Mouse (Mus musculus) forebrain, embryonic 15.5 days (tissue): ENCODE data around the gene Trmt44. TPM values are rescaled to one million over a fixed set of nuclear protein-coding genes. Genes with fewer than 3 reads are reported as not detected.

Source experiments
- ATAC-seq: fragments of 200-750 bp; cut with Nextera tagmentation; replicated peaks from 2 replicates; pipeline ENCODE4 v1.8.0; 2017; ENCODE audit warnings: mild to moderate bottlenecking, moderate TSS enrichment, moderate library complexity
- H3K27ac ChIP-seq: fragments of 300-500 bp; sonication (generic); replicated peaks from 2 replicates; pipeline ENCODE4 v1.5.1; 2015; ENCODE audit warnings: mild to moderate bottlenecking, inconsistent platforms
- H3K27me3 ChIP-seq: fragments of 300-500 bp; sonication (generic); 2 replicates; pipeline ENCODE4 v1.6.1; 2015; ENCODE audit warnings: inconsistent platforms
- H3K36me3 ChIP-seq: fragments of 300-500 bp; sonication (generic); 2 replicates; pipeline ENCODE4 v1.6.1; 2015; ENCODE audit warnings: mild to moderate bottlenecking, inconsistent platforms
- H3K4me1 ChIP-seq: fragments of 300-500 bp; sonication (generic); 2 replicates; pipeline ENCODE4 v1.6.1; 2015; ENCODE audit warnings: inconsistent platforms
- H3K4me2 ChIP-seq: fragments of 300-500 bp; sonication (generic); replicated peaks from 2 replicates; pipeline ENCODE4 v1.6.1; 2015; ENCODE audit warnings: mild to moderate bottlenecking, inconsistent platforms
- H3K4me3 ChIP-seq: fragments of 300-500 bp; sonication (generic); 2 replicates; pipeline ENCODE4 v1.5.1; 2015; ENCODE audit warnings: mild to moderate bottlenecking, inconsistent platforms
- H3K9ac ChIP-seq: fragments of 300-500 bp; sonication (generic); replicated peaks from 2 replicates; pipeline ENCODE4 v1.6.1; 2015; ENCODE audit warnings: mild to moderate bottlenecking, inconsistent platforms
- H3K9me3 ChIP-seq: fragments of 300-500 bp; sonication (generic); 2 replicates; pipeline ENCODE4 v1.6.1; 2016; ENCODE audit warnings: inconsistent platforms
- WGBS: fragments of 180-500 bp; shearing (Covaris S2); methylation state at CpG from one replicate; pipeline ENCODE4 v1.1.7; 2015; ENCODE audit warnings: mixed read lengths; 5-methylcytosine and 5-hydroxymethylcytosine counted together
- polyA plus RNA-seq: library from polyadenylated mRNA; unstranded; fragments of >200 nt; fragmentation: Nextera tagmentation; extraction: Ambion mirVana; gene quantifications from 2 replicates; pipeline ENCODE4 v1.2.1, GENCODE M21; 2015

Gene Trmt44
- polyA plus RNA-seq, 1 experiment from 2014 or later = 8.3 TPM

- Histone ChIP-seq H3K9me3 (no peaks in the 10 kb centered on the region), H3K4me2 (no peak overlapping the region), H3K27me3 (no peaks in the 10 kb centered on the region), H3K27ac (no peak overlapping the region), H3K9ac (no peak overlapping the region), H3K4me1 (no peaks in the 10 kb centered on the region), H3K36me3 (peaks cover 58% of the 10 kb centered on the region), H3K4me3 (no peak overlapping the region)
- 86% methylated on average over 8 of the region's 8 CpGs for WGBS
- no peak for ATAC-seq
These were observed 15.4 kb downstream of the Trmt44 start for GRCm38 (mm10) chr5:35559447-35559846.

DNA sequence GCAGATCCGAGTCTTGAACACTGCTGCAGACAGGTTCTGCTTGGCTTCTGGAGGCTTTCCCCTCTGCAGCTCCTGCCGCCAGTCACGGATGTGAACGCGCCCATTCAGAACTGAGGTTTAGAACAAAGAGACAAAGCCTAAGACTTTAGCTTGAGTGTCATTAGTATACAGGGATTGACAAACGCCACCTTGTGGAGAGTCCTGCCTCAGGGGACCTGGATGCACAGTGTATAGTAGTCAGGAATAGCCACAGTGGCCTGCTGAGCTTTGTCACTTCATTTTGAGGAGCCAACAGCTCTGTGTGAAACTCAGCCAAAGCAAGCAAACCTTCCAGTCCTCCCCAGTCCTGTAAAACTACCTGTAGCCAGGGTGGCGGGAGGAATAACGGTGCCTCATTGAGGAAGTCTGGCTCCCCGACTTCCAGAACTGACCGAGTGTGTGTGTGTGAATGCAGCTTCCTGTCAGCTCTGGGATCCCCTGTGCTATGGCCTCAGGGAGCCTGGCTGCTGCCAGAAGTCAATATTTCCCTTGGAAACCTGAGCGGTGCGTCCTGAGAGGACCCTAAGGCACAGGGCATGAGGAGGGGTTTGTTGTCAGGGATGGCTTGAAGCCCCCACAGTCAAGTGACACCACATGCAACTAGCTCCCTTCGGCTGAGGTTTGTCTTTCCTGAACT is 16.8 kb downstream of the Trmt44 start:
- no peak for ATAC-seq
- no peaks in the 10 kb centered on the region for H3K4me1 ChIP-seq
- H3K27me3 ChIP-seq = no peaks in the 10 kb centered on the region
- H3K4me2 ChIP-seq = no peak overlapping the region
- no peak overlapping the region for H3K27ac ChIP-seq
- 58% methylated on average over 13 of the region's 13 CpGs for WGBS
- no peak overlapping the region for H3K4me3 ChIP-seq
- peaks cover 48% of the 10 kb centered on the region for H3K36me3 ChIP-seq
- no peak overlapping the region for H3K9ac ChIP-seq
- H3K9me3 ChIP-seq = no peaks in the 10 kb centered on the region

- 89% methylated on average over 7 of the region's 7 CpGs for WGBS
- Histone ChIP-seq H3K4me1 (no peaks in the 10 kb centered on the region), H3K27me3 (no peaks in the 10 kb centered on the region), H3K4me3 (no peak overlapping the region), H3K36me3 (peaks cover 31% of the 10 kb centered on the region), H3K27ac (no peak overlapping the region), H3K4me2 (no peak overlapping the region), H3K9me3 (no peaks in the 10 kb centered on the region), H3K9ac (no peak overlapping the region)
- no peak for ATAC-seq
These were observed 18.5 kb downstream of the Trmt44 start for GRCm38 (mm10) chr5:35556393-35556792.

GRCm38 (mm10) chr5:35552838-35553539 is 21.9 kb downstream of the Trmt44 start:
- H3K4me1 ChIP-seq = no peaks in the 10 kb centered on the region
- no peak overlapping the region for H3K4me2 ChIP-seq
- 84% methylated on average over 4 of the region's 4 CpGs for WGBS
- H3K9me3 ChIP-seq = no peaks in the 10 kb centered on the region
- no peak overlapping the region for H3K4me3 ChIP-seq
- no peaks in the 10 kb centered on the region for H3K27me3 ChIP-seq
- peaks cover 19% of the 10 kb centered on the region; the same call in 1 of the 2 replicates for H3K36me3 ChIP-seq
- no peak overlapping the region for H3K9ac ChIP-seq
- no peak for ATAC-seq
- no peak overlapping the region for H3K27ac ChIP-seq

DNA sequence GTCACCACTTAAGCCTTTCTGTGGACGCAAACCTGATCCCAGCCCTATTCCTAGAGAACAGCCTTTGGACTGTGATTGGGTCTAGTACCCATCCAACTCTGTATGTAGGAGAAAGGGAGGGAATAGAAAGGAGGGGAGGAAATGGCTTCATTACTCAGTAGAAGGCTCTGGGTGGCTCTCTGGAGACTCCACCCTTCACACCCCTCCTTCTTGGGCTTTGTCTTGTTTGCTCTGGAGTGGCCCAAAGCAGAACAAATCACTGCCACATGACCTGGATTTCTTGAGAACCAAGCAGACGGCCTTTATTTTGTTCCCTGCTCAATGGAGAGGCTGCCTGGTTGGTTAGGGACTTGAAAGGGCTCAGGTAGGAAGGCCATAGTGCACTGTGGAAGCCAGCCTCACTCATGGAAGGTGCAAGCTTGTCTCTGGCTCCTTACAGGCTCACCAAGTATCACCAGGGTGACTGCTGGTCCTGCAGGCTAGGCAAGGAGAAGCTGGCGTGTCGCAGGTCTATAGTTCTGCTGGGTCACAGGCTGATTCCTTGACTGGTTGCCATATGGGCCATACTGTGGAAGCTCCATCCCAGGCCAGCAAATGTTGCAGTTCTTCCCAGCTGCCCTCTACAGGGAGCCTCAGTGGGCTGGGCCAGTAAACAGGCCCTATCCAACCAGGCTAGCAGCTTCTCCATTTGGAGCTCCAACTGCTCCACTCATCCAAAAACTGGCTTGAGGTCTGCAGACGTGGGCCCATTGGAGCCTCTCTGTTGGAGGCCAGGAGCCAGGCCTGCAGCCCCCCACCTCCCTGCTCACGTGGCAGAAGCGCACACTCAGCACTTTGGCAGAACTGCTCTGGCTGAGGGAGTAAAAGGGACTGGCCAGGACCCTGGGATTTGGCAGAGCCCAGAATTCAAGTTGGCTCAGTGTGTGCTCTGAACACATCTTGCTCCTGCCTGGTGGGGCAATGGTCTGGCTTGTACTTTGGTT is 22.7 kb downstream of the Trmt44 start:
- 54% methylated on average over 7 of the region's 7 CpGs for WGBS

DNA sequence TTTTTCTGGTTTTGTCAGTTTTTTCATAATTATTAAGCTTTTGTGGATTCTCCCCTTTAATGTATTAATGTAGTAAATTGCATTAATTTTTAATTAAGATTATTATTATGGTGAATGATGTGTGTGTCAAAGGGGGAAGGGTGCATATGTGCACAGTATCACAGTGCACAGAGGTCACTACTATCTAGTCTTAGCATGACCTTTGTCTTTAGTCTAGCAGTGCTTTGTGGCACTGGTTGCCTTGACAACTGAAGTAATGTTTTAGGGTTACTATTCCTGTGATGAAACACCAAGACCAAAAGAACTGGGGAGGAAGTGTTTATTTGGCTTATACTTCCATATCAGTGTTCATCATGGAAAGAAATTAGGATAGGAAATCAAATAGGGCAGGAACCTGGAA is 28.7 kb downstream of the Trmt44 start:
- no peak overlapping the region for H3K9ac ChIP-seq
- ATAC-seq = no peak
- no peak overlapping the region for H3K27ac ChIP-seq
- H3K4me3 ChIP-seq = no peak overlapping the region
- H3K4me1 ChIP-seq = no peaks in the 10 kb centered on the region
- no peaks in the 10 kb centered on the region for H3K27me3 ChIP-seq
- no peaks in the 10 kb centered on the region for H3K9me3 ChIP-seq
- no peak overlapping the region for H3K4me2 ChIP-seq
- no peaks in the 10 kb centered on the region for H3K36me3 ChIP-seq

More for the DNA sequence above, 22.7 kb downstream of the Trmt44 start:
- no peak overlapping the region for H3K4me2 ChIP-seq
- no peak overlapping the region for H3K27ac ChIP-seq
- H3K36me3 ChIP-seq = peaks cover 12% of the 10 kb centered on the region; the same call in 1 of the 2 replicates
- H3K4me1 ChIP-seq = no peaks in the 10 kb centered on the region
- ATAC-seq = 0 out of 2 replicates have a peak, but pooled peaks have one; percentile 19
- H3K9ac ChIP-seq = no peak overlapping the region
- no peaks in the 10 kb centered on the region for H3K27me3 ChIP-seq
- H3K9me3 ChIP-seq = no peaks in the 10 kb centered on the region
- no peak overlapping the region for H3K4me3 ChIP-seq

DNA sequence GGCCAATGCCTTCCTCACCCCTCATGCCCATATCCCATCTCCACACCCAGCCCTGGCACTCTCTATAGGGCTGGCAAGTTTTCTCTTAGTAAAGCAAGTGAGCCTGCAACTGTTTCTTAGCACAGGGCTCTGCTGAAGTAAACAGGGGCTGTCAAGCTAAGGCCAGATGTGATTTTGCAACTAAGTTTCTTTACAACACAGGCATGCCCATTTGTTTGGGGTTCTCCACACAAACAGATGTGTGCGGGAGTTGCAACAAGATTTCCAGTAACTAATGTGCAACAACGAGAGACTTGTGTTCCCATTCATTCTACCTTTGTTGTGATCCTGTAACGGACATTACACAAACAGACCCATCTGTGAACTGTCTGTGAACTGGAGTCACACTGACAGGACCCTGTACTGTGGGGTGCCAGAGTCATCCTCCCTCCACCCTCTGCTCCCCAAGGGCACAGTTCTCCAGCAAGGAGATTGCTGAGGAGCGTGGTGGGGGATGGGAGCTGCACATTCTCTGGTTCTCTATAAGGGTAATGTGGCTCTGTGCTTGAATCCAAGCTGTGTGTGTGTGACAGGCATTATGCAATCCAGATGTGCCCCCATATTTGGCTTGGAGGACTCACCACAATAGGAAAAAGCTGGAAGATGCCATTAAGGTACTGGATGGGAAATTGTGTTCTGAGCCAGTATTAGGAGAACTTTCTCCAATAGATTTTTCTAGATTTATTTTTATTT is 33.6 kb downstream of the Trmt44 start:
- 78% methylated on average over 4 of the region's 4 CpGs for WGBS
- H3K9ac ChIP-seq = no peak overlapping the region
- no peaks in the 10 kb centered on the region for H3K9me3 ChIP-seq
- H3K4me2 ChIP-seq = no peak overlapping the region
- H3K4me3 ChIP-seq = no peak overlapping the region
- no peak overlapping the region for H3K27ac ChIP-seq
- no peaks in the 10 kb centered on the region for H3K27me3 ChIP-seq
- H3K36me3 ChIP-seq = no peaks in the 10 kb centered on the region
- no peaks in the 10 kb centered on the region for H3K4me1 ChIP-seq
- no peak for ATAC-seq

- H3K4me1 ChIP-seq = no peaks in the 10 kb centered on the region
- ATAC-seq = no peak
- 69% methylated on average over 5 of the region's 5 CpGs for WGBS
These were observed 34.3 kb downstream of the Trmt44 start for GRCm38 (mm10) chr5:35540555-35540954.

GRCm38 (mm10) chr5:35539576-35539975 is 35.3 kb downstream of the Trmt44 start:
- no peak overlapping the region for H3K4me2 ChIP-seq
- no peak overlapping the region for H3K4me3 ChIP-seq
- no peaks in the 10 kb centered on the region for H3K27me3 ChIP-seq
- 53% methylated on average over 4 of the region's 4 CpGs for WGBS
- no peak for ATAC-seq
- H3K36me3 ChIP-seq = no peaks in the 10 kb centered on the region
- no peak overlapping the region for H3K9ac ChIP-seq
- H3K9me3 ChIP-seq = no peaks in the 10 kb centered on the region
- no peaks in the 10 kb centered on the region for H3K4me1 ChIP-seq
- H3K27ac ChIP-seq = no peak overlapping the region

More at GRCm38 (mm10) chr5:35540555-35540954, 34.3 kb downstream of the Trmt44 start:
- no peak overlapping the region for H3K4me3 ChIP-seq
- H3K27ac ChIP-seq = no peak overlapping the region
- H3K4me2 ChIP-seq = no peak overlapping the region
- no peaks in the 10 kb centered on the region for H3K27me3 ChIP-seq
- H3K9ac ChIP-seq = no peak overlapping the region
- H3K36me3 ChIP-seq = no peaks in the 10 kb centered on the region
- no peaks in the 10 kb centered on the region for H3K9me3 ChIP-seq

- Histone ChIP-seq H3K9ac (no peak overlapping the region), H3K4me2 (no peak overlapping the region), H3K4me1 (no peaks in the 10 kb centered on the region), H3K9me3 (no peaks in the 10 kb centered on the region), H3K36me3 (no peaks in the 10 kb centered on the region), H3K4me3 (no peak overlapping the region), H3K27ac (no peak overlapping the region), H3K27me3 (no peaks in the 10 kb centered on the region)
- WGBS = 84% methylated on average over 3 of the region's 3 CpGs
- ATAC-seq = no peak
These were observed 36.8 kb downstream of the Trmt44 start for GRCm38 (mm10) chr5:35538022-35538421.

- no peaks in the 10 kb centered on the region for H3K4me1 ChIP-seq
- WGBS = 70% methylated on average over 1 of the region's 1 CpGs
- no peak for ATAC-seq
These were observed 37.4 kb downstream of the Trmt44 start for GRCm38 (mm10) chr5:35537474-35537873.

More at GRCm38 (mm10) chr5:35537474-35537873, 37.4 kb downstream of the Trmt44 start:
- H3K27me3 ChIP-seq = no peaks in the 10 kb centered on the region
- H3K4me3 ChIP-seq = no peak overlapping the region
- H3K9ac ChIP-seq = no peak overlapping the region
- no peaks in the 10 kb centered on the region for H3K36me3 ChIP-seq
- no peak overlapping the region for H3K4me2 ChIP-seq
- no peaks in the 10 kb centered on the region for H3K9me3 ChIP-seq
- no peak overlapping the region for H3K27ac ChIP-seq
